Mouse (Mus musculus) intestine, embryonic 15.5 days (tissue): ENCODE data around the gene Prr14. TPM values are rescaled to one million over a fixed set of nuclear protein-coding genes. Genes with fewer than 3 reads are reported as not detected.
A peak's percentile ranks its signal among the peaks of the same experiment; 100 is the strongest.
"Not testable (repeated sequence)": the region's sequence is repeated elsewhere in the genome, so short reads cannot be mapped to it uniquely, and the experiment has no call there.

Experiments
- ATAC-seq: fragments of 200-750 bp; cut with Nextera tagmentation; 2 replicates; pipeline ENCODE4 v1.8.0; 2017; ENCODE audit warnings: moderate TSS enrichment, moderate library complexity
- H3K27ac ChIP-seq: fragments of 300-500 bp; sonication (generic); 2 replicates; pipeline ENCODE4 v1.5.1; 2015; ENCODE audit warnings: mild to moderate bottlenecking, inconsistent platforms
- H3K27me3 ChIP-seq: fragments of 300-500 bp; sonication (generic); replicated peaks from 2 replicates; pipeline ENCODE4 v1.6.1; 2015; ENCODE audit warnings: inconsistent platforms
- H3K36me3 ChIP-seq: fragments of 300-500 bp; sonication (generic); 2 replicates; pipeline ENCODE4 v1.6.1; 2015; ENCODE audit warnings: inconsistent platforms
- H3K4me1 ChIP-seq: fragments of 300-500 bp; sonication (generic); replicated peaks from 2 replicates; pipeline ENCODE4 v1.6.1; 2015; ENCODE audit warnings: inconsistent platforms
- H3K4me2 ChIP-seq: fragments of 300-500 bp; sonication (generic); replicated peaks from 2 replicates; pipeline ENCODE4 v1.6.1; 2015; ENCODE audit warnings: mild to moderate bottlenecking, inconsistent platforms
- H3K4me3 ChIP-seq: fragments of 300-500 bp; sonication (generic); replicated peaks from 2 replicates; pipeline ENCODE4 v1.5.1; 2015; ENCODE audit warnings: inconsistent platforms
- H3K9ac ChIP-seq: fragments of 300-500 bp; sonication (generic); 2 replicates; pipeline ENCODE4 v1.6.1; 2015; ENCODE audit warnings: inconsistent platforms
- H3K9me3 ChIP-seq: fragments of 300-500 bp; sonication (generic); 2 replicates; pipeline ENCODE4 v1.6.1; 2016; ENCODE audit warnings: inconsistent platforms
- WGBS: fragments of 180-500 bp; shearing (Covaris S2); methylation state at CpG from one replicate; pipeline ENCODE4 v1.1.7; 2015; 5-methylcytosine and 5-hydroxymethylcytosine counted together
- polyA plus RNA-seq: library from polyadenylated mRNA; unstranded; fragments of >200 nt; fragmentation: Nextera tagmentation; extraction: Ambion mirVana; gene quantifications from 2 replicates; pipeline ENCODE4 v1.2.1, GENCODE M21; 2015

Gene Prr14
- polyA plus RNA-seq, 1 experiment from 2014 or later, result 37.4 TPM

DNA sequence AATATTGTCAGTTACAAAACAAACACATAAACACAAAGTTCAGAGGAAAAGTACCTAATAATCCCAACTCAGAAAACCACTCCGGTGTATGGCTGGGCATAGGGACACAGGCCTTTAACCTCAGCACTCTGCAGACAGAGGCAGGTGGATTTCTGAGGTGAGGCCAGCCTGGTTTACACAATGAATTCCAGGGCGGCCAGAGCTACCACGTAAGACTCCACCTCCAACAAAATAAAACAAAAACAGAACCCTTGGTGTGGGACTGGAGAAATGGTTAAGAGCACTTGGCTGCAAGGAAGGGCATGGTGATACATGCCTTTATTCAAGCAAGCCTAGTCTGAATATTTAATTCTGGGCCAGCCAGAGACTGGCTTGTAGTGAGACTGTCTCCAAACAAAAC is 32.4 kb downstream of the Prr14 start:
- no peaks in the 10 kb centered on the region for H3K4me1 ChIP-seq
- H3K27ac ChIP-seq, result no peak overlapping the region
- no peak overlapping the region for H3K4me3 ChIP-seq
- H3K9me3 ChIP-seq, result no peaks in the 10 kb centered on the region
- ATAC-seq, result no peak
- no peak overlapping the region for H3K9ac ChIP-seq
- no peaks in the 10 kb centered on the region for H3K27me3 ChIP-seq
- H3K36me3 ChIP-seq, result peaks cover 41% of the 10 kb centered on the region
- 68% methylated on average over 3 of the region's 3 CpGs for WGBS
- H3K4me2 ChIP-seq, result no peak overlapping the region

DNA sequence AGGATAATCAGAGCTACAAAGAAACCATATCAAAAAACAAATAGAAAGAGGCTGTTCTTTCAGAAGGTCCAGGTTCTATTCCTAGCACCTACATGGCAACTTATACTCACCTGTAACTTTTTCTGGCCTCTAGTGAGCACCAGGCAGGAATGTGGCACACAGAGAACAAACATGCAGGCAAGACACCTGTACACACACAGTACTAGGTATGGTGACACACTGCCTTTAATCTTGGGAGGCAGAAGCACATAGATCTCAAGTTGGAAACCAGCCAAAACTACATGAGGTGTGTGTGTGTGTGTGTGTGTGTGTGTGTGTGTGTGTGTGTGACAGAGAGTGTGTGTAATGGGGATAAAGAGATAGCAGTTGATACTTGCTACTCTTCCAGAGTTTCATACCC is 35.2 kb downstream of the Prr14 start:
- no peaks in the 10 kb centered on the region for H3K4me1 ChIP-seq
- no peaks in the 10 kb centered on the region for H3K27me3 ChIP-seq
- no peak overlapping the region for H3K9ac ChIP-seq
- H3K27ac ChIP-seq, result no peak overlapping the region
- H3K4me2 ChIP-seq, result no peak overlapping the region
- peaks cover 20% of the 10 kb centered on the region for H3K36me3 ChIP-seq
- no peaks in the 10 kb centered on the region for H3K9me3 ChIP-seq
- ATAC-seq, result 0 out of 2 replicates have a peak, but pooled peaks have one; percentile 14
- no peak overlapping the region for H3K4me3 ChIP-seq

DNA sequence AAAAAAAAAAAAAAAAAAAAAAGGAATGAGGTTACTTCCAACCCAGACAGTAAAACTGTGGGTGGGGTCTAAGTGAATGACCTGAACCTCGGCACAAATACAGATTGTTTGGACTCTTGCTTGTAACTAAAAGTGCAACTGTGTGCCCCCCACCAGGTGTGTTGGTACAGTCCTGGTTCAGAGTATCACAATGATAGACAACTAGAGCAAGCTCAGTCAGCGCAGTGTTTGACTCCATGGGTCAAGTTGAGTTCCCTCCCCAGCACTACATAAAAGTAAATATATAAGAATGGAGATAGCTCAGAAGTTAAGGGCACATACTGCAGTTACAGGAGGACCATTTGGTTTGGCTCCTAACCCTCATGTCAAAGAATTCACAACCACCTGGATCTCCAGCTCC is 38.0 kb downstream of the Prr14 start:
- no peaks in the 10 kb centered on the region for H3K9me3 ChIP-seq
- ATAC-seq, result no peak
- H3K27ac ChIP-seq, result no peak overlapping the region
- no peaks in the 10 kb centered on the region for H3K27me3 ChIP-seq
- no peaks in the 10 kb centered on the region for H3K4me1 ChIP-seq
- 72% methylated on average over 2 of the region's 2 CpGs for WGBS
- no peak overlapping the region for H3K4me3 ChIP-seq
- no peaks in the 10 kb centered on the region for H3K36me3 ChIP-seq
- H3K4me2 ChIP-seq, result no peak overlapping the region
- H3K9ac ChIP-seq, result no peak overlapping the region

DNA sequence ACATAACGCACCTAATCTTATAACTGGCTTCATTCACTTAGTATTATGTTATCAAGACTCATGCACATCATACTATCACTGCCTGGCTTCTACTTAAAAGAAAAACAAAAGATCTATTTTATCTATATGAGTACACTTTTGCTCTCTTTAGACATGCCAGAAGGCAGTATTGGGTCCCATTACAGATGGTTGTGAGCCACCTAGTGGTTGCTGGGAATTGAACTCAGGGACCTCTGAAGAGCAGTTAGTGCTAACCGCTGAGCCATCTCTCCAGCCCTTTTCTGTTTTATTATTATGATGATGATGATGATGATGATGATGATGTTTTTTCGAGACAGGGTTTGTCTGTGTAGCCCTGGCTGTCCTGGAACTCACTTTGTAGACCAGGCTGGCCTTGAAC is 39.0 kb downstream of the Prr14 start:
- Histone ChIP-seq H3K27ac (no peak overlapping the region), H3K4me1 (no peaks in the 10 kb centered on the region), H3K4me2 (no peak overlapping the region), H3K36me3 (no peaks in the 10 kb centered on the region), H3K9ac (no peak overlapping the region), H3K9me3 (no peaks in the 10 kb centered on the region), H3K4me3 (no peak overlapping the region), H3K27me3 (no peaks in the 10 kb centered on the region)
- no peak for ATAC-seq
- 46% methylated on average over 3 of the region's 3 CpGs for WGBS

DNA sequence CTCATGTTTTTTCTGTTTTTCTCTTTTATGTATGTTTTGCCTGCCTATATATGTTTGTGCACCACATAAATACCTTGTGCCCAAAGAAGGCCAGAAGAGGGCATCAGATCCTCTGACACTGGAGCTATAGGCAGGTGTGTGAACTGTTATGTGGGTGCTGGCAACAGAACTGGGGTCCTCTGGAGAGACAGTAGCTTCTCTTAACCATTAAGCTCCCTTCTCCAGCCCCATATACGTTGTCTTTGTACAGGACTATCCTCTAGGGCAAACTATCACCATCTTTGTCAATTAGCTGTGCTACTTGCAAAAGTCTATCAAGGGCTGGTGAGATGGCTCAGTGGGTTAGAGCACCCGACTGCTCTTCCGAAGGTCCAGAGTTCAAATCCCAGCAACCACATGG is 48.9 kb downstream of the Prr14 start:
- no peak overlapping the region for H3K27ac ChIP-seq
- H3K27me3 ChIP-seq, result no peaks in the 10 kb centered on the region
- no peaks in the 10 kb centered on the region for H3K36me3 ChIP-seq
- no peak overlapping the region for H3K9ac ChIP-seq
- no peaks in the 10 kb centered on the region for H3K9me3 ChIP-seq
- H3K4me1 ChIP-seq, result no peaks in the 10 kb centered on the region
- no peak for ATAC-seq
- no peak overlapping the region for H3K4me3 ChIP-seq
- WGBS, result 100% methylated on average over 3 of the region's 3 CpGs
- no peak overlapping the region for H3K4me2 ChIP-seq

DNA sequence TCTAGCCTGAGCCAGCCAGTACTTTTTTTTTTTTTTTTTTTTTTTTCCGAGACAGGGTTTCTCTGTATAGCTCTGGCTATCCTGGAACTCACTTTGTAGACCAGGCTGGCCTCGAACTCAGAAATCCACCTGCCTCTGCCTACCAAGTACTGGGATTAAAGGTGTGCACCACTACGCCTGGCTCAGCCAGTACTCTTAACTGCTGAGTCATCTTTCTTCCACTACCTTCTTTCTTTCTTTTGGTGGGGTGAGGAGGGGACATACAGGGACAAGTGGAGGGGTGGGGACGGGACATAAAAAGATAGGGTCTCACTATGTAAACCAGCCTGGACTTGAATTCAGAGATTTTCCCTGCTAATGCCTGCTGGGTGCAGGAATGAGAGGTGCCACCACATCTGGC is 50.4 kb downstream of the Prr14 start:
- H3K36me3 ChIP-seq, H3K4me3 ChIP-seq, H3K27me3 ChIP-seq, ATAC-seq, H3K4me1 ChIP-seq, H3K9ac ChIP-seq, H3K9me3 ChIP-seq, H3K27ac ChIP-seq, H3K4me2 ChIP-seq: not testable (repeated sequence)
- WGBS, result 89% methylated on average over 4 of the region's 4 CpGs

DNA sequence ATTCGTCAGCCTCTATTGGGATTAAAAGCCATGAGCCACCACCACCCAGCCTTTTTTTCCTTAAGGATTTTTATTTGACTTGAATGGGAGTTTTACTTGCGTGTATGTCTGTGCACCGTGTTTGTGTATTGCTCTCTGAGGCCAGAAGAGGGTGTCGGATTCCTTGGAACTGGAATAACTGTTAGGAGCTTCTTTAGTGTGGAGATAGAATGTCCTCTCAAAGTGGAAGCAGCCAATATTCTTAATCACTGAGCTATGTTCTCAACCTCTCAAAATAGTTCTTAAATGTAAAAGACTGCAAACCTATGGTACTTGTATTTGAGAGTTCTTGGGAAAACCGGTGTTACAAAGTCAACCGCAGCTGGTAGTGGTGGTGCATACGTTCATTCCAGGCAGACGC is 51.8 kb downstream of the Prr14 start:
- peak overlapping the region; percentile 92; the same call in 1 of the 2 replicates for H3K9ac ChIP-seq
- peaks cover 8% of the 10 kb centered on the region; the same call in 1 of the 2 replicates for H3K4me1 ChIP-seq
- 32% methylated on average over 8 of the region's 8 CpGs for WGBS

DNA sequence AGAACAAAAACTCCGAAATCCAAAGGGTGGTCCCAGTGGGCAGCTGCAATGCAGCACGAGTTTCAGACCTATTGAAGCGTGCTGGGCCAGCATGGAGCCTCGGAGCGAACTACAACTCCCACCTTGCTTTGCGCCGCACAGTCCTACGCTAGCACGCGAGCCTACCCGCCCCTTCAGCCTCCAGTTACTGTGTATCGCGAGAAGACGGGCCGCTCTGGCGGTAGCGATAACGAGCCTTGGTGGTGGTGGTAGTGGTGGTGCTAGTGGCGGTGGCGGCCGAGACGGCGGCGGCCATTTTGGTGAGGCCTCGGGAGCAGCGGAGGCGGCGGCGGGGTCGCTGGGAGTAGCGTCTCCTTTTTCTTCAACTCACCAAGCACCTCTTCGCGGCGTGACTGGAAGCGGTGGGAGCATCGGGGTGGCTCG is 52.4 kb downstream of the Prr14 start, which contains the start of gene Srcap:
Gene Srcap, plus strand, starts transcription at position 176 of the 423 bp plus-strand sequence.
- WGBS, result under 1% methylated on average over 37 of the region's 37 CpGs
- Histone ChIP-seq H3K4me2 (peak within 1 kb of the TSS; percentile 61), H3K4me1 (peaks cover 8% of the 10 kb centered on the region; the same call in 1 of the 2 replicates), H3K27ac (peak within 1 kb of the TSS; percentile 96), H3K4me3 (peak within 1 kb of the TSS; percentile 74), H3K9ac (peak within 1 kb of the TSS; percentile 92), H3K27me3 (no peaks in the 10 kb centered on the region), H3K36me3 (peaks cover 10% of the 10 kb centered on the region; the same call in 1 of the 2 replicates), H3K9me3 (no peaks in the 10 kb centered on the region)
- ATAC-seq, result peak; percentile 96

More for the DNA sequence above, 51.8 kb downstream of the Prr14 start:
- H3K27ac ChIP-seq, result peak overlapping the region; percentile 96
- H3K9me3 ChIP-seq, result no peaks in the 10 kb centered on the region
- no peaks in the 10 kb centered on the region for H3K27me3 ChIP-seq
- H3K4me3 ChIP-seq, result peak overlapping the region; percentile 74
- ATAC-seq, result no peak
- H3K36me3 ChIP-seq, result peaks cover 8% of the 10 kb centered on the region; the same call in 1 of the 2 replicates
- peak overlapping the region; percentile 61 for H3K4me2 ChIP-seq

DNA sequence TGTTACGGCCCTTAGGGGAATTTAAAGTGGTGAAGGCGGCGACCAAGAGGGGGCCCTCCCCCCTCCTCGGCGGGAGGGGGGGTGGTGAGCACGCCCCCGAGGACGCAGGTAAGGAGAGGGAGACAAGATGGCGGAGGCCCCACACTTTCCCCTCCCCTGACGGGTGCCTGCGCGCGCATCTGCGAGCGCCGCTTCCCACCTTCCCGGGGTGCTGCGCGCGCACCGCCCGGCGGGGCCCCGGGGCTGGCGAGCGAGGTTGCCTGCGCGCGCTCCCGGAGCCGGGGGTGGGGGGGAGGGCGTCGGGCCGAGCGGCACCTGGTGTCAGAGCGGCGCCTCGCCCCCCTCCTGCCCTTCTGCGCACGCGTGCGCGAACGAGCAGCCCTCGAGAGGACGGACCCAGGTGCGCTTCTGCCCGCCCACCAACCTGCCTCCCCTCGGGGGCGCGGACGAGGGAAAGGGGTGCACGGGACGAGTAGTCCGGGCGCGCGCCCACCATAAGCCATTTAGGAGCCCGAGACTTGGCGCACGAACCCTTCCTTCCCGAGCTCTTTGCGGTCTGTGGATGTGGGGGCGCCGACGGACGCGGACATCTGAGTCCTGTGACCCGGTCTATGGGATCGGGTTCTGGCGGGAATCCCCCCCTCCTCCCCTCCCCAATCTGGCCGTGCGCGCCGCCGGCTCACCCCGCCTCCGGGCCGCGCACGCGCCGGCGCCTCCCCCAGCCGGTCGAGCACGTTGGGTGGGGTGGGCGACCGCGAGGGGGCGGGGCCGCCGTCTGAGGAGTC is 53.0 kb downstream of the Prr14 start:
- under 1% methylated on average over 76 of the region's 93 CpGs for WGBS
- ATAC-seq, result peak; percentile 90
- peak overlapping the region; percentile 92 for H3K9ac ChIP-seq

DNA sequence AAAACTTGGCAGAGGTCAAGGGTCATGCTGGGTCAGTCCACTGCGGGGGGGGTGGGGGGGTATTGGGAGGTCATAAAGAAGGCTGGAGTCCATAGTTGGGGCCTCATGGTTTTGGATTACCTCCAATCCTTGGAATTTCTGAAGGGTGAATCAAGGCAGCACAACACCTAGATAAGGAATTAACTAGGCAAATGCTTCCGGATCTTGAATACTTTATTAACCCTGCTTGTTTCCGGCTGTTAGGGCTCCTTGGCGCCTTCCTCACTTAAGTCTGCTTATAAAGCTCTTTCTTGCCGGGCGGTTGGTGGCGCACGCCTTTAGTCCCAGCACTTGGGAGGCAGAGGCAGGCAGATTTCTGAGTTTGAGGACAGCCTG is 53.6 kb downstream of the Prr14 start:
- ATAC-seq, result peak; percentile 44; the same call in 1 of the 2 replicates
- WGBS, result 20% methylated on average over 8 of the region's 8 CpGs
- H3K4me2 ChIP-seq, result peak overlapping the region; percentile 61
- no peaks in the 10 kb centered on the region for H3K9me3 ChIP-seq
- H3K9ac ChIP-seq, result peak overlapping the region; percentile 92; the same call in 1 of the 2 replicates
- H3K4me1 ChIP-seq, result peaks cover 8% of the 10 kb centered on the region; the same call in 1 of the 2 replicates
- peak overlapping the region; percentile 74 for H3K4me3 ChIP-seq
- peaks cover 15% of the 10 kb centered on the region; the same call in 1 of the 2 replicates for H3K36me3 ChIP-seq
- peak overlapping the region; percentile 96 for H3K27ac ChIP-seq
- no peaks in the 10 kb centered on the region for H3K27me3 ChIP-seq

More for the DNA sequence above, 53.0 kb downstream of the Prr14 start:
- Histone ChIP-seq H3K4me3 (peak overlapping the region; percentile 74), H3K4me2 (peak overlapping the region; percentile 61), H3K4me1 (peaks cover 8% of the 10 kb centered on the region; the same call in 1 of the 2 replicates), H3K27me3 (no peaks in the 10 kb centered on the region), H3K27ac (peak overlapping the region; percentile 96), H3K36me3 (peaks cover 14% of the 10 kb centered on the region; the same call in 1 of the 2 replicates), H3K9me3 (no peaks in the 10 kb centered on the region)

DNA sequence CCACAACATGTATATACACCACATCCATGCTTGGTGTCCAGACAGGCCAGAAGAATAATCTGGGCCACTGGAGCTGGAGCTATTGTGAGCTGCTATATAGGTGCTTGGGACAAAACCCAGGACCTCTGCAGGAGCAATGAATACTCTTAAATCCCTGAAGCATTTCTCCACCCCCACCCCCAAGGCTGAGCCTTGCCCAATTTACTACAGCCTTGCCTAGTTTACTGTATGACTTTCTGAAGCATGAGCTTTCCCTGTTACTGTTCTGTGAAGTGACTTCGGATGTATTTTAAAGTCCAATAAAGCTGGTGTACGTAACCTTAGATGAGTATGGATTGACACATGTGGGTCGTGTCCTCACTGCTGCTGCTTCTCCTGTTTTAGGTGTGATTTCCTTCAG is 54.4 kb downstream of the Prr14 start:
- Histone ChIP-seq H3K27me3 (no peaks in the 10 kb centered on the region), H3K4me1 (peaks cover 8% of the 10 kb centered on the region; the same call in 1 of the 2 replicates), H3K9me3 (no peaks in the 10 kb centered on the region), H3K4me3 (peak overlapping the region; percentile 74), H3K36me3 (peaks cover 15% of the 10 kb centered on the region; the same call in 1 of the 2 replicates), H3K9ac (no peak overlapping the region), H3K27ac (peak overlapping the region; percentile 96; the same call in 1 of the 2 replicates), H3K4me2 (peak overlapping the region; percentile 61)
- WGBS, result 64% methylated on average over 3 of the region's 3 CpGs
- ATAC-seq, result no peak

DNA sequence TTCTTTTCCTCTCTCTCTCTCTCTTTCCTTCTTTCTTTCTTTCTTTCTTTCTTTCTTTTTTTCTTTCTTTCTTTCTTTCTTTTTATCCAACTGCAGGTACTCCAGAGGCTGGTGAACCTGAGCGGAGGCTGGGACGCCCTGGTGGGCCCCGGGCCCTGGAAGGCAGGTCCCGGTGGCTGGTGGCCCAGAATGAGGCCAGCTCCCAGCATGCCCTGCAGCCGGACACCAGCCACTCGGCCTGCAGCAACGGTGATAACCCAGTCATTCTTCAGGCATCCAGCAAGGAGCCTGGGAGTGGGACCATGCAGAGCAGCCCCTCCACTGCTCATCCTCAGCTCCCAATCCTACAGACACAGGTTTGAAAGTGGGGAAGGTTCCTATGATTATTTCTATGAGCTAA is 56.4 kb downstream of the Prr14 start:
- 87% methylated on average over 7 of the region's 7 CpGs for WGBS
- no peaks in the 10 kb centered on the region for H3K27me3 ChIP-seq
- no peaks in the 10 kb centered on the region for H3K9me3 ChIP-seq
- H3K4me1 ChIP-seq, result peaks cover 8% of the 10 kb centered on the region; the same call in 1 of the 2 replicates
- H3K9ac ChIP-seq, result no peak overlapping the region
- peaks cover 19% of the 10 kb centered on the region for H3K36me3 ChIP-seq
- H3K4me3 ChIP-seq, result no peak overlapping the region
- no peak for ATAC-seq
- no peak overlapping the region for H3K4me2 ChIP-seq
- no peak overlapping the region for H3K27ac ChIP-seq
